Mouse (Mus musculus) kidney, adult 8-10 months (tissue): ENCODE results near the gene Hck.

Source experiments
- DNase-seq, 2 experiments: peaks; one replicate each; pipeline ENCODE4 v3.0.0; 2022

Gene Hck

GRCm38 (mm10) chr2:153107046-153107766, 1.1 kb upstream of the Hck start:
- no peak for DNase-seq

GRCm38 (mm10) chr2:153107802-153108201, 466 bp upstream of the Hck start:
- no peak for DNase-seq

- no peak for DNase-seq
Observed at GRCm38 (mm10) chr2:153109596-153109995, 1.3 kb downstream of the Hck start.

- DNase-seq: no peak
Observed at GRCm38 (mm10) chr2:153111298-153111697, 3.0 kb downstream of the Hck start.

- DNase-seq: no peak
Observed at GRCm38 (mm10) chr2:153115679-153116081, 7.4 kb downstream of the Hck start.

GRCm38 (mm10) chr2:153117051-153117486, 8.8 kb downstream of the Hck start:
- no peak for DNase-seq

GRCm38 (mm10) chr2:153119488-153119887, 11.2 kb downstream of the Hck start:
- no peak for DNase-seq

- DNase-seq: no peak
Observed at GRCm38 (mm10) chr2:153120126-153120525, 11.9 kb downstream of the Hck start.

- no peak for DNase-seq
Observed at GRCm38 (mm10) chr2:153121821-153122615, 13.8 kb downstream of the Hck start.

- DNase-seq: no peak
Observed at GRCm38 (mm10) chr2:153122701-153123100, 14.4 kb downstream of the Hck start.

- DNase-seq: no peak
Observed at GRCm38 (mm10) chr2:153125875-153126274, 17.6 kb downstream of the Hck start.

- peak in 1 of 2 experiments; percentile 24 for DNase-seq
Observed at GRCm38 (mm10) chr2:153131019-153131418, 22.8 kb downstream of the Hck start.

- DNase-seq: no peak
Observed at GRCm38 (mm10) chr2:153134237-153134636, 26.0 kb downstream of the Hck start.

- no peak for DNase-seq
Observed at GRCm38 (mm10) chr2:153136211-153136610, 27.9 kb downstream of the Hck start.

GRCm38 (mm10) chr2:153139158-153139557, 30.9 kb downstream of the Hck start:
- DNase-seq: no peak

- peak in 1 of 2 experiments; percentile 8 for DNase-seq
Observed at GRCm38 (mm10) chr2:153139996-153140613, 31.8 kb downstream of the Hck start.

GRCm38 (mm10) chr2:153142620-153143199, 34.4 kb downstream of the Hck start:
- DNase-seq: peak; percentile 20 to 60

- no peak for DNase-seq
Observed at GRCm38 (mm10) chr2:153145346-153145745, 37.1 kb downstream of the Hck start.

- no peak for DNase-seq
Observed at GRCm38 (mm10) chr2:153147236-153147635, 39.0 kb downstream of the Hck start.

GRCm38 (mm10) chr2:153147715-153148114, 39.4 kb downstream of the Hck start:
- peak; percentile 35 to 66 for DNase-seq

- no peak for DNase-seq
Observed at GRCm38 (mm10) chr2:153149742-153150141, 41.5 kb downstream of the Hck start.

GRCm38 (mm10) chr2:153151026-153151425, 42.8 kb downstream of the Hck start:
- no peak for DNase-seq
